Mouse (Mus musculus): ENCODE data around the gene Gm20388.
"Not testable (repeated sequence)": the region's sequence is repeated elsewhere in the genome, so short reads cannot be mapped to it uniquely, and the experiment has no call there.

The Gm20388 gene

GRCm38 (mm10) chr8:123807024-123807431 is 3896.4 kb downstream of the Gm20388 start:
- no peak for DNase-seq (ENCODE audit: low read depth, low spot score)

DNA sequence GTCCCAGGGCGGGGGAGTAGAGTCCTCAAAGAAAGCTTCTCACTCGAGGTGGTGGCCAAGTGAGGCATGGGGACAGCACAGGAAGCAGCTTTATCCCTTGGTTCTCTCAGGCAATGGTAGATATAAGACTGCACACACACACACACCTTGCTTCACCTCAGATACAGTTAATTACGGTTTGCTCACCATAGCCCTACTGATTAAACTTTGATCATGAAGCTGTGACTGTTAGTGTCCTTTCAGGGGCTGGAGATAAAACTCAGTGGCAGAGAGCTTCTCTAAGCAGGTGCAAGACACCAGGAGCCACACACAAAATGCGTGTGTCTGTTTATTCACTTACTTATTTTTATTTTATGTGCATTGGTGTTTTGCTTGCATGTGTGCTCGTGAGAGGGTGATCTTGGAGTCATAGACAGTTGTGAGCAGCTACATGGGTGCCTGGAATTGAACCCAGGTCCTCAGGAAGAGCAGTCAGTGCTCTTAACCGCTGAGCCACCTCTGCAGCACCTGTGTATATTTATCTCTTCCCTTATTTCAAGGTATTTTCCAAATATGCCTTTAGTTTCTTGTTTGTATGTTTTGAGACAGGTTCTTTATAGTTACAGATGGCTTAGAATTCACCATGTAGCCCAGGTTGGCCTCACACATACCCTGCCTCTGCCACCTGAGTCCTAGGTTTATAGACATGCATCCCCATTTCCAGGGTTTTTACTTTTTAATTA is 3897.4 kb downstream of the Gm20388 start:
- no peak for DNase-seq (ENCODE audit: low read depth, low spot score)

DNA sequence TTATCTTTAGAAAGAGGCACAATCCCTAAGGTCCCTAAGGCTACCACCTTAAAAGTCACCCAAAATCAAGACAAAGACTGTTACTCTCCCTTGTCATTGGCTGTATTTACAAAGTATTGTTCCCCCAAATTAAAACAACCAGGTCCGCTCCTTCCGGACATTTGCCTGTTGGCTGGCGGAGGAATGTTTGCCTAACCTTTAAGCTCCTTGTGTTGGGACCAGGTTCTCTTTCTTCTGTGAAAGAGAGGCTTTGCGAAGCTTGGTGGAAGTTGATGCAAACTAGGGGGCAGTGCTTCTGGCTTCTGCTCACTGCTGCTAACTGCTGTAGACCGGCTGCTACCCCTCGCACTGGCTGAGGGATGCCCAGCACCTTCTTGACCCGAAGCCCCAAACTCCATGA is 3898.0 kb downstream of the Gm20388 start:
- no peak for DNase-seq (ENCODE audit: low read depth, low spot score)

- DNase-seq (ENCODE audit: low read depth, low spot score), result not testable (repeated sequence)
Observed at GRCm38 (mm10) chr8:123809342-123809741, 3898.7 kb downstream of the Gm20388 start.

DNA sequence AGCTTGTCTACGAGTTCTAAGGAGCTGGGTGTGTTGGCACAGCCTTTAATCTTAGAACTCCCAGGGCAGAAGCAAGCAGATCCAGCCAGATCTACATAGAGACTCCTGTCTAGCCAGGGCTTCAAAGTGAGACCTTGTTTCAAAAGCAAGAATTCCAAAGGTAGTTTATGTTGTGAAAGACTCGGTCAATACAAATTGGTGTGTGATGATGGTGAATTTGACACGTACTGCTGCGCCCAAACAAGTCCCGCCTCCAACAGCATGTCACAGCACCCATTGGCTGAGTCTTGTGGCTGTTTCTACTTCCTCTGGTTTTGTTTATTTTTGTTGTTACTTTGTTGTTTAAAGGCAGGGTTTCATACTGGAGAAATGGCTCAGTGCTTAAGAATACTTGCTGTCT is 3901.6 kb downstream of the Gm20388 start:
- DNase-seq (ENCODE audit: low read depth, low spot score), result no peak

- no peak for DNase-seq (ENCODE audit: low read depth, low spot score)
Observed at GRCm38 (mm10) chr8:123813173-123813891, 3902.7 kb downstream of the Gm20388 start.

- no peak for DNase-seq (ENCODE audit: low read depth, low spot score)
Observed at GRCm38 (mm10) chr8:123813892-123814266, 3903.2 kb downstream of the Gm20388 start.

- DNase-seq (ENCODE audit: low read depth, low spot score), result no peak
Observed at GRCm38 (mm10) chr8:123815325-123815724, 3904.7 kb downstream of the Gm20388 start.

- no peak for DNase-seq (ENCODE audit: low read depth, low spot score)
Observed at GRCm38 (mm10) chr8:123816939-123817338, 3906.3 kb downstream of the Gm20388 start.

- no peak for DNase-seq (ENCODE audit: low read depth, low spot score)
Observed at GRCm38 (mm10) chr8:123817747-123818146, 3907.1 kb downstream of the Gm20388 start.

DNA sequence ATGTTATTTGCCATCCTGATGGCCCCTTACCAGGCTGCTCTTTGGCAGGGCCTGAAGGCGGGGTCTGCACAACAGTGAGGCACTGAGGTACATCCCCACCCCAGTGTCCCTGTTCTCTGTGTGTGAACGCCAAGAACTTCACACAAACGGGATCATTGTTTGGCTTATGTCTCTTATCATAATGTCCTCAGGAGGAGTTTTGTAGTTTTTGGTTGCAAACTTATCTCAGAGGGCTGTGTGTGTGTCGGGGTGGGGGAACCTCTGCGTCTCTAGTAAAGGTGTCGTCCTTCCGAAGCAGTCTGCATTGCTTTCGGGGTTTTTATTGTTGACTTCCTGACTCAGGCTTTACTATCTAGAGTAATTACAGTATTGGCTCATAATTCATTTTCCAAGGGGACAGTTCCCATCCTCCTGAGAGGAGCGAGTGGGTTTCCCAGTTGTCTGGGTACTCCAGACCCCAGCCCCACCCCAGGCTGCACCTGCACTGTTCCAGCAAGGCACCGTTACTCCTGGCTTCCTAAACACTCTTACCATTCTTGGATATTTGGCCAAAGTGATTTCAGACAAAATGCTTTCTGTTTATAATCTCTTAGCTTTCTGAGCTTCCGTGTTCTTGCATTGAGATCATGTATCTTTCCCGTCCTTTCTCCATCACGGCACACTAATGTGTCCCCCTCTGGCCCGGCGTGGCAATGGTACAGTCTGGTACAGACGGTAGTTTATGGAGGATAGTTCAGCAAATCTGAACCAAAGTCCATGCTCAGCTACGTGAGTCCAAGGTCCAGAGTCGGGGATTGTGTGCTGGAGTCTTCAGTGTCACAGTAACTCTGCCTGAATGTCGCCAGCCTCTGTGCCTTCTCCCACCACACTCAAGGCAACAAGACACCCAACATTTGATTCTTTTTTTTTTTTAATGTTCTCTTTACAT is 3909.3 kb downstream of the Gm20388 start:
- DNase-seq (ENCODE audit: low read depth, low spot score), result no peak

- DNase-seq (ENCODE audit: low read depth, low spot score), result no peak
Observed at GRCm38 (mm10) chr8:123820780-123821179, 3910.1 kb downstream of the Gm20388 start.

GRCm38 (mm10) chr8:123823111-123823510 is 3912.5 kb downstream of the Gm20388 start:
- no peak for DNase-seq (ENCODE audit: low read depth, low spot score)

- DNase-seq (ENCODE audit: low read depth, low spot score), result no peak
Observed at GRCm38 (mm10) chr8:123823532-123824123, 3913.0 kb downstream of the Gm20388 start.

GRCm38 (mm10) chr8:123826001-123826400 is 3915.4 kb downstream of the Gm20388 start:
- DNase-seq (ENCODE audit: low read depth, low spot score), result no peak

DNA sequence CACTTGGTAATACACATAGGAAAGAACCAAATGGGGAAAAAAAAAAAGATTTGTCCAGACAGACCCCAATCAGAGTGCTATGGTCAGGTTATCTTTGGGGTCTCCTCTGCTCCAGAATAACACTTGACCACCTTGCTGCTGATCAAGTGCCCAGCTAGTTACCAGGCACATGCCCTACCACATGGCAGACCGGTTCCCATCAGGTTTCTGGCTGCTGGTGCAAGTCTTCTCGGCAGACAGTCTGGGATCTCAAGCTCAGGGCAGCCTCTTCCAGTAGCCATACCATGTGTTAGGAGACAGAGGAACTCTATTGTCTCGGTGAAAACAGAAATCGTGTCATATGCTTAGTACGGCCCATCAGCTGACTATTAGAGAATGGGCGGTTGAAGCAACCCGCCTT is 3916.1 kb downstream of the Gm20388 start:
- no peak for DNase-seq (ENCODE audit: low read depth, low spot score)

- DNase-seq (ENCODE audit: low read depth, low spot score), result no peak
Observed at GRCm38 (mm10) chr8:123827523-123827922, 3916.9 kb downstream of the Gm20388 start.

DNA sequence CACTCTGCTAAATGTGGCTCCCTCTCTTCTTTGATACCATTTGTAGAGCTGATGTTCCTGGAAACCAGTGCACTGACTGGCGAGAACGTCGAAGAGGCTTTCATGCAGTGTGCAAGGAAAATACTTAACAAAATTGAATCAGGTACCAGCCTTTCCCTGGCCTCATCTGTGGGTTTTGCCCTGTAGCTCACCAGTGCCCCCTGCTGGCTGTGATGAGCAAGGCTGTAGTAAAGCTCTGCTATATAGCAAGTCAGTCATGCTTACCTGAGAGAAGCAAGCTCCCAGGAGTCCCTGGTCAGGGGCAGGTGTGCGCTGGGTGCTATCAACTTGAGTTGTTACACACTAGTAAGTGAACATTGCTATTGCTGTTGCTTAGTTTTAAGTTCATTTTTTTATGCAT is 3922.1 kb downstream of the Gm20388 start:
- peak; percentile 26 for DNase-seq (ENCODE audit: low read depth, low spot score)

DNA sequence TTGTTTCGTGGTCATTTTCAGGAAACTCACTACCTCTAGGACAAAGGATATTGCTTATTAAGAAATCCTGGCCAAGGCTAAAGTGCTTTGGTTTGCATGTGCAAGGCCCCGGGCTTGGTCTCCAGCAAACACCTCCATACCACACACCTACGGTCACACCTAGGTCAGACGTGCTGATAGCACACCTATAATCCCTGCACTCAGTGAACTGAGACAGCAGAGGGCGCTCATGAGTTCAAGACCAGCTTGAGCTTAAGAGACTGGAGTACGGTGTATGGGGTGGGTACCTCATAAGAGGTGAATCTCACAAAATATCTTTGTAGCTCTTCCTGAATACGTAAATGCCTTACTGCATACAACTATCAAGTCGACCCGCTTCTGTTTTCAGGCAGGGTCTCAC is 3924.8 kb downstream of the Gm20388 start:
- peak; percentile 58 for DNase-seq (ENCODE audit: low read depth, low spot score)

DNA sequence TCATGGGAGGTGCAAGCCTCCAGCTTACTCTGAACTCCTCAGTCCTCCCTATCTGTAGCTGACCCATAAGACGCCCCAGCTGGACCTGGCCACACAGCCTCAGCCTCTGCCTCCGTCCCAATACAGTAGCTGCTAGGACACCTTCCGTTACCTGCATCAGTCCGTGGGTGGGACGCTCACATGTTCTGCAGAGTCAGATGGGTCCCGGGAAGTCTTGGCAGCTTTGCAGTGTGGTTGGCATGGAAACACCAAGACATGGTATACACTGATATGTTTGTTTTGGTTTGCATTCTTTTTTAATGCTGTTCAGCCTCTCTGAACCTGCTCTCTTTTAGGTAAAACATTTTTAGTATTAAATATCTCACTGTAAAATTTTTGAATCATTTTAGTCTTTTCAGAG is 3925.7 kb downstream of the Gm20388 start:
- DNase-seq (ENCODE audit: low read depth, low spot score), result no peak

DNA sequence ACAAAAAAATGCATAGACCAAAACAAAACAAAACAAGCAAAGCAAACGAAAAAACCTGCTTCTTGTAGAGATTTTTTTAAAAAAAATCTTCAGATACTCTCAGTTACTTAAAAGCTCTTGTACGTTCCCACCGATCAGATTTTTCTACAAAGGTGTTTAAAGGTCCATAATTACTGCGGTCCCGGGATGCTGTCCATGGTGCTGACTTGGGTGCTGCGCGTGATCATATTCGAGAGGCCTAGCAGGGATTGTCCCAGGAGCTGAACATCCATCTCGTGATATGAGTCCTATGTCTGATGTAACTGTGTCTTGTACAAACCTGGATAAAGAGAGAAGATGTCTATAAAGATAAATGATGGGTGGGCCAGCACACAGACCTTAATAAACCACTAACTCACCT is 3927.9 kb downstream of the Gm20388 start:
- DNase-seq (ENCODE audit: low read depth, low spot score), result no peak

All from c-Kit-negative CD71-positive TER-119-positive erythroid progenitor cells, embryonic 14.5 days (primary cell).